Mouse (Mus musculus) liver, embryonic 12.5 days (tissue): ENCODE results near the gene Gm10037. TPM values are rescaled to one million over a fixed set of nuclear protein-coding genes. Genes with fewer than 3 reads are reported as not detected.
"Not testable (repeated sequence)": the region's sequence is repeated elsewhere in the genome, so short reads cannot be mapped to it uniquely, and the experiment has no call there.

Source experiments
- ATAC-seq: fragments of 200-750 bp; cut with Nextera tagmentation; 2 replicates; pipeline ENCODE4 v1.8.0; 2017; ENCODE audit warnings: moderate number of reproducible peaks, mild to moderate bottlenecking, moderate library complexity
- H3K27ac ChIP-seq: fragments of 300-500 bp; sonication (generic); 2 replicates; pipeline ENCODE4 v1.5.1; 2016; ENCODE audit warnings: mild to moderate bottlenecking
- H3K27me3 ChIP-seq: fragments of 300-500 bp; sonication (generic); replicated peaks from 2 replicates; pipeline ENCODE4 v1.6.1; 2016; ENCODE audit warnings: mild to moderate bottlenecking, moderate library complexity
- H3K36me3 ChIP-seq: fragments of 300-500 bp; sonication (generic); 2 replicates; pipeline ENCODE4 v1.6.1; 2016; ENCODE audit warnings: mild to moderate bottlenecking, moderate library complexity
- H3K4me1 ChIP-seq: fragments of 300-500 bp; sonication (generic); 2 replicates; pipeline ENCODE4 v1.6.1; 2016
- H3K4me2 ChIP-seq: fragments of 300-500 bp; sonication (generic); 2 replicates; pipeline ENCODE4 v1.6.1; 2016; ENCODE audit warnings: mild to moderate bottlenecking, moderate library complexity
- H3K4me3 ChIP-seq: fragments of 300-500 bp; sonication (generic); 2 replicates; pipeline ENCODE4 v1.5.1; 2016; ENCODE audit warnings: mild to moderate bottlenecking, moderate library complexity
- H3K9ac ChIP-seq: fragments of 300-500 bp; sonication (generic); 2 replicates; pipeline ENCODE4 v1.6.1; 2016; ENCODE audit warnings: mild to moderate bottlenecking, moderate library complexity
- H3K9me3 ChIP-seq: fragments of 300-500 bp; sonication (generic); replicated peaks from 2 replicates; pipeline ENCODE4 v1.6.1; 2016; ENCODE audit warnings: mild to moderate bottlenecking, moderate library complexity
- WGBS: fragments of 180-500 bp; shearing (Covaris S2); methylation state at CpG from one replicate; pipeline ENCODE4 v1.1.7; 2016; ENCODE audit not compliant: insufficient replicate concordance; 5-methylcytosine and 5-hydroxymethylcytosine counted together
- polyA plus RNA-seq: library from polyadenylated mRNA; unstranded; fragments of >200 nt; fragmentation: Nextera tagmentation; extraction: Ambion mirVana; gene quantifications from 2 replicates; pipeline ENCODE4 v1.2.1, GENCODE M21; 2016

The Gm10037 gene
- 0.60 and 0.92 TPM in 2 replicates for polyA plus RNA-seq

DNA sequence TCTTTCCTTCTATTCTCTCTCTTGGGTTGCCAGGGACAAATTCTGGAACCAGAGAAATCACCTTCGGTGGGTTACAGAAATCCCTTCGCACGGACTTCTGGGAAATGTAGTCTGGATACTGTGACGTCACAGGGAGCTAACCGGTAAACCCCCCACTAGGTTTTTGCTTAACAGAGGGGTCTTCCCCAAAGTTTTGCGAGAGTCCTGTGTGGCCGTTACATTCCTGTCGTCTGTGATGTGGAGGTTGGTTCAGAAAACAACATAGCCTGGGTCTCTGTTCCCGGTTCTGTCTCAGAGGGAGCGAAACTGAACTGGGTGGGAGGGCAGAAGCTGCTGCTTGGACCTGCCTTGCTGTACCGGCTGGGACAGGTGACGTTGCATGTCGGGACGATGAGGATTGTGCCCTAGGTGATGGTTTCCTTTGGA lies at the start of gene Gm10037:
Gene Gm10037 (plus strand): TSS at position 196 of the 426 bp plus-strand sequence.
- Histone ChIP-seq H3K9me3 (0 out of 2 replicates have a peak, but pooled peaks cover 3% of the 10 kb centered on the region), H3K36me3 (peaks cover 8% of the 10 kb centered on the region), H3K4me3 (peak within 1 kb of the TSS; percentile 67), H3K9ac (peak within 1 kb of the TSS; percentile 66), H3K27me3 (no peaks in the 10 kb centered on the region), H3K4me2 (peak within 1 kb of the TSS; percentile 74), H3K27ac (no peak within 1 kb of the TSS), H3K4me1 (no peaks in the 10 kb centered on the region)
- WGBS = 7% methylated on average over 14 of the region's 14 CpGs
- ATAC-seq = peak; percentile 75

DNA sequence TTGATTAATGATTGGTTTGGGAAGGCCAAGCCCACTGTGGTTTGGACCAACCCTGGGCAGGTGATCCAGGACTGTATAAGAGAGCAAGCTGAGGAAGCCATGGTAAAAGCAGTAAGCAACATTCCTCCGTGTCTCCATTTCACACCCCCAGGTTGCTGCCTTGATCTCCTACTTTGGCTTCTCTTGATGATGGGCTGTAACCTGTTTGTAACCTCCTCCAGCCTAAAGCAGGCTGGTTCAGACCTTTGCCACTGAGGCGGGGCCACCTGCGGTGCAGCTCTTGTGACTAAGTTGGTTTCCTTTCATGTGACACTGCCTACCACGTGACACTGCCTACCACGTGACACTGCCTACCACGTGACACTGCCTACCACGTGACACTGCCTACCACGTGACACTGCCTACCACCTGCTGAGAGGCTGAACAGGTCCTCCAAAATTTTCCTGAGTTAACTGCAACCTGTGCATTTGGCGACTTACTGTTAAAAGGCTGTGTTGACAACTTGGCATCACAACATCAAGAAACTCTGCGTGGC lies 38.9 kb upstream of the Gm10037 start:
- no peak overlapping the region for H3K27ac ChIP-seq
- ATAC-seq = no peak
- WGBS = 79% methylated on average over 10 of the region's 10 CpGs

DNA sequence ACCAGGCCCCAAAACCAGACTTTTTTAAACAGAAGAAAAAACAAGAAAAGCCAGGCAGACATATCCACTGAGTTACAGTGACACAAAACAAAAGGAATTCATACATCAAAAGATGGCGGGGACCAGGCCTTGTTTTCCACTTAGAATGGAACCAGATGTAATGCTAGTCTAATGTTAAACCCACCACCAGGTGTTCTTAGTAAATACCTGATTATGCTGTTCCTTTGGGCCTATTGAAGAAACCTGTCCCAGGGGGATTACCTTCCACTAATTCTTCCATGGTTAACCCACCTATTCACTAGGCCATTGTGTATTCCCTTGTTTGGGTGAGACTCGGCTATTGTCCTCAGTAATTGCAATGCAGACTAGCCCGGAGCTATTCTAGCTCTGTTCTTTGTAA lies 32.3 kb upstream of the Gm10037 start:
- no peak overlapping the region for H3K27ac ChIP-seq
- H3K27me3 ChIP-seq = no peaks in the 10 kb centered on the region
- H3K9ac ChIP-seq = no peak overlapping the region
- H3K4me3 ChIP-seq = no peak overlapping the region
- H3K4me2 ChIP-seq = no peak overlapping the region
- H3K36me3 ChIP-seq = no peaks in the 10 kb centered on the region
- 80% methylated on average over 3 of the region's 3 CpGs for WGBS
- ATAC-seq = no peak
- no peaks in the 10 kb centered on the region for H3K9me3 ChIP-seq
- no peaks in the 10 kb centered on the region for H3K4me1 ChIP-seq

More for the DNA sequence above, 38.9 kb upstream of the Gm10037 start:
- no peak overlapping the region for H3K4me3 ChIP-seq
- no peaks in the 10 kb centered on the region for H3K4me1 ChIP-seq
- H3K27me3 ChIP-seq = no peaks in the 10 kb centered on the region
- 0 out of 2 replicates have a peak, but pooled peaks cover 5% of the 10 kb centered on the region for H3K9me3 ChIP-seq
- H3K9ac ChIP-seq = no peak overlapping the region
- peaks cover 5% of the 10 kb centered on the region for H3K36me3 ChIP-seq
- no peak overlapping the region for H3K4me2 ChIP-seq

DNA sequence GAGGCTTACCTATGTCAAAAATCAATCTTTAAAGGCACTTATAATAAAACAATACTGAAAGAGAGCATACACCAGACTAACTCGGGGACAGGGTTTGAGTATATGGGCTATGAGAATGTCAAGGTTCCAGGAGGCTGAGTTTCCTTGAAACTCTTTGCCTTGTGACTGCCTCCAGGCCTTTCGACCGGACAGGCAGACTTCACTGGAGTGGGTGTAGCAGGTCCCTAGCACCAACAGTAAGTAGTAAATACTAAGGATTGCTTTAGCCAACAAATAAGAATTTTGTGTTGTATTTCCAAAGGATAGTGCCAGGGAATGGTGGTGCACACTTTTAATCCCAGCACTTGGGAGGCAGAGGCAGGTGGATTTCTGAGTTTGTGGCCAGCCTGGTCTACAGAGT lies 31.8 kb upstream of the Gm10037 start:
- not testable (repeated sequence) for H3K36me3 ChIP-seq, H3K9ac ChIP-seq, H3K4me2 ChIP-seq, H3K27me3 ChIP-seq, H3K4me3 ChIP-seq, ATAC-seq, H3K4me1 ChIP-seq, H3K27ac ChIP-seq, H3K9me3 ChIP-seq
- WGBS = 72% methylated on average over 3 of the region's 3 CpGs

DNA sequence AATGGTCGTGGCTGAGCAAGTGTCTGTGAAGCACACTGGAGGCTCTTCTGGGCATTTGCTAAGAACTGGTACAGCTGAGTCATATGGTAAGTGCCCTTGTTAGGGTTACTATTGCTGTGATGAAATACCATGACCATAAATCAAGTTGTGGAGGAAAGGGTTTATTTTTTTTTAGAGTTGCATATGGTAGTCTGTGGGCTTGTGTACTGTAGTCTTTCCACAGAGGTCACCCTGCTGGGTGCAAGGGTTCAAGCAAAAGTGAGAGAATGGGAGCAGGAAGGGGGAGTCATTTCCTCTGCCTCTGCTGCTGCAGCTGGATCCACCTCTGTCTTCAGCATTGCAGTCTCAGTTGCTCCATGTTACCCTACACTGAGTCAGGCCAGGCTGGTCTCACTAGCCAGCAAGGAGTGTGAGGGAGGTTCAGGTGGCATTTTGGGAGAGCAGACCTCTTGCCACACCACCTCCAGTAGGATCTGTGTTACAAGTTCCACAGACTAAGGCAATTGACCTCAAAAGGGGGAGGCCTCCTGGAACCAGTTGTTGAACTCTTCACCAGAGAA lies 19.2 kb upstream of the Gm10037 start:
- 51% methylated on average over 1 of the region's 1 CpGs for WGBS
- peaks cover 8% of the 10 kb centered on the region; the same call in 1 of the 2 replicates for H3K4me1 ChIP-seq

DNA sequence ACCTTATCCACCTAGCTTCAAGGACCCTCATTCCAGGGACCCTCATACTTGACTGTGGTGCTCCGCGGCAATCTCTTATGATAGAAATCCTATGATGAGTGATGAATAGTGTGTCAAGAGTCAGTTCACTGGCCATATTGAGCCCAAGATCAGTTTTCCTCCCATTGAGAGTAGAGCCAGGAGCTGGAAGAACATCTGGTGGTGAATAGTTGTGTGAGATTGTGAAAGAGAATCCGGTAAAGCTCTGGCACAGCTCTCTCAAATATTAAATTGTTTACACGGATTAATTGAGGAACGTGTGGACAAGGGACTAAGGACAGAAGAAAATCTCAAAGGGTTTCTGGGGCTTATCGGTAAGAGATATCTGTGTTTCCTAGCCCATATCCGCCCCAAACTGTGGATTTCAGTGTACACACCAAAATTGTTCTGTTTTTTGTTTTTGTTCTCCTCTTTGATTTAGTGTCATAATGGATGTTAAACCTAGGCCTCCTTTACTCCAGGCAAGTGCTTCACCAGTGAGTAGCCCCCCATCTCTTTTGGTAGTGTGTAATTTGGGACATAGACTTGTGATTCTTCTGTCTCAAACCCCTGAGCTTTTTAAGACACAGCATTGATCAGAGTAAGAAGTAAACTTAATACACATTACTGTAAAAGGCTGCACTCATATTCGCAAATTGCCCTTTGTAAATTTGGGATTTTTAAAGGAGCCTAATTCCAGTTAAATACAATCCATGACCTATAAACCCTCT lies 17.8 kb upstream of the Gm10037 start:
- Histone ChIP-seq H3K27me3 (no peaks in the 10 kb centered on the region), H3K4me1 (peaks cover 8% of the 10 kb centered on the region; the same call in 1 of the 2 replicates), H3K9me3 (no peaks in the 10 kb centered on the region), H3K4me2 (peak overlapping the region; percentile 73), H3K36me3 (peaks cover 3% of the 10 kb centered on the region; the same call in 1 of the 2 replicates), H3K9ac (peak overlapping the region; percentile 71), H3K4me3 (peak overlapping the region; percentile 82), H3K27ac (peak overlapping the region; percentile 78)
- no peak for ATAC-seq
- 76% methylated on average over 8 of the region's 8 CpGs for WGBS

More for the DNA sequence above, 19.2 kb upstream of the Gm10037 start:
- no peak overlapping the region for H3K27ac ChIP-seq
- no peaks in the 10 kb centered on the region for H3K27me3 ChIP-seq
- peaks cover 3% of the 10 kb centered on the region; the same call in 1 of the 2 replicates for H3K36me3 ChIP-seq
- H3K4me2 ChIP-seq = no peak overlapping the region
- no peak overlapping the region for H3K9ac ChIP-seq
- no peaks in the 10 kb centered on the region for H3K9me3 ChIP-seq
- no peak for ATAC-seq
- no peak overlapping the region for H3K4me3 ChIP-seq

GRCm38 (mm10) chr13:67813710-67814660 lies 16.9 kb upstream of the Gm10037 start, which contains the start of gene Zfp273:
Gene Zfp273 (plus strand): TSS chr13:67813740.
- H3K27ac ChIP-seq = peak within 1 kb of the TSS; percentile 78
- 3% methylated on average over 31 of the region's 31 CpGs for WGBS
- peak within 1 kb of the TSS; percentile 71 for H3K9ac ChIP-seq
- H3K27me3 ChIP-seq = no peaks in the 10 kb centered on the region
- H3K36me3 ChIP-seq = peaks cover 8% of the 10 kb centered on the region
- peak; percentile 94 for ATAC-seq
- no peaks in the 10 kb centered on the region for H3K9me3 ChIP-seq
- H3K4me2 ChIP-seq = peak within 1 kb of the TSS; percentile 73
- H3K4me1 ChIP-seq = peaks cover 8% of the 10 kb centered on the region; the same call in 1 of the 2 replicates
- H3K4me3 ChIP-seq = peak within 1 kb of the TSS; percentile 82

GRCm38 (mm10) chr13:67818636-67819035 lies 12.3 kb upstream of the Gm10037 start:
- H3K27ac ChIP-seq = no peak overlapping the region
- no peaks in the 10 kb centered on the region for H3K27me3 ChIP-seq
- no peak overlapping the region for H3K4me2 ChIP-seq
- no peaks in the 10 kb centered on the region for H3K9me3 ChIP-seq
- no peak overlapping the region for H3K4me3 ChIP-seq
- H3K36me3 ChIP-seq = peaks cover 29% of the 10 kb centered on the region
- ATAC-seq = no peak
- 71% methylated on average over 1 of the region's 1 CpGs for WGBS
- peaks cover 3% of the 10 kb centered on the region; the same call in 1 of the 2 replicates for H3K4me1 ChIP-seq
- no peak overlapping the region for H3K9ac ChIP-seq

DNA sequence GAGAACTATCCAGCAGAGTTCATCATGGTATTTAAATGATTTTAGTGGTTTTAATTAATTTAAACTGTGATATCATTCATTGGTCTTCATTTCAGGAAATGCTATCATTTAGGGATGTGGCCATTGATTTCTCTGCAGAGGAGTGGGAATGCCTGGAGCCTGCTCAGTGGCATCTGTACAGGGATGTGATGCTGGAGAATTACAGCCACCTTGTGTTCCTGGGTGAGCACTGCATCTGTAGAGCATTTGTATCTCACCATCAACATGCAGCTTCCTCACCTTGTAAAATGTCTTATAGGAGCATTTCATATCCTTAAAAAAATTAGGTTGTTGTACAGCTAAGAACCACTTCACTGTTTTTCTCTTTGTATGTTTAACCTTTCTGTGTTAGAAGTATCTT lies 2.2 kb downstream of the Gm10037 start:
- not testable (repeated sequence) for ATAC-seq, H3K27me3 ChIP-seq

DNA sequence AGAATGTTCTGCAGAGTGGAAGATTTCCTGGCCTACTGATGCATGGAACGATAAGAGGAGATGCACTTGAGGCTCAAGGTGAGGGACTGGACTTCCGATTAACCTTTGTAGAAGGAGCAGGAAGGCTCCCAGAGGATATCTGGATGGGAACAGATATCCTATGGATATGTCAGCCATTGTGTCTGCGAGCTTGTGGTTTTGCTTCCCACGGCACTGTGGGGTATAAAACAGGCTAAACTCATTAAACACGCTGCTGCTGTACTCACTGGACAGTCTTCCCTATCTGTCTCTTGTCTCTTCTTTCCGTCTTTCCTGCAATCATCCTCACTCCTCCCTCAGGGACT lies 12.8 kb downstream of the Gm10037 start:
- Histone ChIP-seq H3K4me1 (no peaks in the 10 kb centered on the region), H3K4me3 (0 out of 2 replicates have a peak overlapping the region, but pooled peaks have one; percentile 3), H3K27me3 (no peaks in the 10 kb centered on the region), H3K27ac (no peak overlapping the region), H3K9me3 (no peaks in the 10 kb centered on the region), H3K4me2 (peak overlapping the region; percentile 64), H3K36me3 (no peaks in the 10 kb centered on the region), H3K9ac (no peak overlapping the region)
- WGBS = 34% methylated on average over 6 of the region's 6 CpGs
- no peak for ATAC-seq

More for the DNA sequence above, 2.2 kb downstream of the Gm10037 start:
- not testable (repeated sequence) for H3K9me3 ChIP-seq, H3K4me2 ChIP-seq, H3K27ac ChIP-seq, H3K9ac ChIP-seq, H3K4me1 ChIP-seq, H3K4me3 ChIP-seq, H3K36me3 ChIP-seq

- 0 out of 2 replicates have a peak, but pooled peaks have one; percentile 30 for ATAC-seq
- H3K9ac ChIP-seq = no peak overlapping the region
- H3K9me3 ChIP-seq = no peaks in the 10 kb centered on the region
- H3K36me3 ChIP-seq = no peaks in the 10 kb centered on the region
- H3K4me2 ChIP-seq = peak overlapping the region; percentile 64
- peak overlapping the region; percentile 43 for H3K4me3 ChIP-seq
- no peaks in the 10 kb centered on the region for H3K4me1 ChIP-seq
- H3K27me3 ChIP-seq = no peaks in the 10 kb centered on the region
- no peak overlapping the region for H3K27ac ChIP-seq
- 2% methylated on average over 16 of the region's 19 CpGs for WGBS
These were observed 13.4 kb downstream of the Gm10037 start for GRCm38 (mm10) chr13:67844119-67844852.
